Mouse (Mus musculus): ENCODE data around the gene Slain1.

GRCm38 (mm10) chr14:103754465-103754864 lies 104.4 kb downstream of the Slain1 start:
- no peak for TF ChIP-seq CTCF (IDR thresholded peaks at IDR 0.05; ENCODE audit: insufficient read depth, low read depth, low read length)
- TF ChIP-seq POLR2A (IDR thresholded peaks at IDR 0.05; ENCODE audit: insufficient read depth, low read depth, low read length): no peak

Measured in olfactory bulb, adult 2 months (tissue).